Mouse (Mus musculus) CH12.LX (cell line): Measurements from ENCODE around the gene Coro6. TPM values are rescaled to one million over a fixed set of nuclear protein-coding genes. Genes with fewer than 3 reads are reported as not detected.

Source experiments
- DNase-seq: peaks from one replicate; pipeline ENCODE4 v3.0.0-alpha.2; 2013; ENCODE audit errors: extremely low read depth
- H3K27ac ChIP-seq: 2 replicates; pipeline ENCODE4 v1.5.1; 2012; ENCODE audit warnings: low read depth, mild to moderate bottlenecking, control low read depth, moderate library complexity; ENCODE audit not compliant: insufficient read depth
- H3K27me3 ChIP-seq: replicated peaks from 2 replicates; pipeline ENCODE3; 2012; ENCODE audit warnings: inconsistent platforms
- H3K36me3 ChIP-seq, 2 experiments: replicated peaks in 1 of 2; 2 replicates each; pipeline versions ENCODE3 to v1.6.1; 2012; ENCODE audit warnings: inconsistent platforms in 1 of 2, low read length in 1 of 2, mild to moderate bottlenecking in 1 of 2, mixed read lengths in 1 of 2, moderate library complexity in 1 of 2; ENCODE audit not compliant: control insufficient read depth in 1 of 2, insufficient read depth in 1 of 2
- H3K4me1 ChIP-seq, 2 experiments: 2 replicates each; pipeline ENCODE4 v1.6.1; 2012; ENCODE audit warnings: inconsistent platforms in 1 of 2, moderate library complexity in 1 of 2; ENCODE audit not compliant: insufficient read depth in 2 of 2, control insufficient read depth in 1 of 2
- H3K4me2 ChIP-seq: 2 replicates; pipeline ENCODE4 v1.6.1; 2012; ENCODE audit warnings: low read depth, mild to moderate bottlenecking, control low read depth; ENCODE audit not compliant: poor library complexity, insufficient read depth, severe bottlenecking
- H3K4me3 ChIP-seq, 3 experiments: fragments of 150-350 bp in 1 of 3; sonication (generic) in 1 of 3; replicated peaks in 1 of 3; 2 replicates each; pipeline versions ENCODE3 to v1.5.1; 2011 to 2012; ENCODE audit warnings: low read depth in 2 of 3, low read length in 2 of 3, mild to moderate bottlenecking in 2 of 3, moderate library complexity in 2 of 3, control low read depth in 1 of 3, improper control_type of control experiment in 1 of 3, inconsistent platforms in 1 of 3, mixed read lengths in 1 of 3; ENCODE audit not compliant: poor library complexity in 1 of 3
- H3K79me2 ChIP-seq: replicated peaks from 2 replicates; pipeline ENCODE4 v1.6.1; 2012; ENCODE audit warnings: mild to moderate bottlenecking, moderate library complexity; ENCODE audit not compliant: control insufficient read depth, poor library complexity, insufficient read depth, severe bottlenecking; ENCODE audit errors: extremely low read depth
- H3K9ac ChIP-seq: 2 replicates; pipeline ENCODE4 v1.6.1; 2012; ENCODE audit warnings: low read depth, mild to moderate bottlenecking, control low read depth, moderate library complexity; ENCODE audit not compliant: insufficient read depth
- H3K9me3 ChIP-seq: replicated peaks from 2 replicates; pipeline ENCODE3; 2012; ENCODE audit warnings: low read length, inconsistent platforms, mixed read lengths
- CHD1 ChIP-seq: IDR thresholded peaks from 2 replicates; pipeline ENCODE4 v1.6.1; 2012; ENCODE audit warnings: low read depth, low read length, improper control_type of control experiment, inconsistent platforms
- CHD2 ChIP-seq: IDR thresholded peaks from 2 replicates; pipeline ENCODE4 v1.6.1; 2011; ENCODE audit warnings: low read length, improper control_type of control experiment
- CTCF ChIP-seq, 2 experiments: IDR thresholded peaks in 1 of 2; conservative IDR thresholded peaks in 1 of 2; 2 replicates each; pipeline ENCODE4 v1.5.1; 2011 to 2012; ENCODE audit warnings: low read depth in 2 of 2, low read length in 2 of 2, improper control_type of control experiment in 1 of 2, inconsistent platforms in 1 of 2, mild to moderate bottlenecking in 1 of 2, moderate library complexity in 1 of 2
- EP300 ChIP-seq: IDR thresholded peaks from 2 replicates; pipeline ENCODE4 v1.6.1; 2011; ENCODE audit warnings: low read length, improper control_type of control experiment
- ETS1 ChIP-seq: conservative IDR thresholded peaks from 2 replicates; pipeline ENCODE4 v1.6.1; 2012; ENCODE audit warnings: low read depth, mild to moderate bottlenecking, inconsistent platforms, low read length, improper control_type of control experiment, moderate library complexity
- IRF4 ChIP-seq: IDR thresholded peaks from 2 replicates; pipeline ENCODE4 v1.6.1; 2014; ENCODE audit warnings: low read depth, mild to moderate bottlenecking, inconsistent platforms, low read length, improper control_type of control experiment
- JUND ChIP-seq: conservative IDR thresholded peaks from 2 replicates; pipeline ENCODE4 v1.6.1; 2011; ENCODE audit warnings: low read depth, low read length, improper control_type of control experiment
- KAT2A ChIP-seq: IDR thresholded peaks from 2 replicates; pipeline ENCODE4 v1.6.1; 2012; ENCODE audit warnings: low read length, improper control_type of control experiment, inconsistent platforms; ENCODE audit not compliant: insufficient replicate concordance
- MAFK ChIP-seq: IDR thresholded peaks from 2 replicates; pipeline ENCODE4 v1.6.1; 2011; ENCODE audit warnings: low read length, improper control_type of control experiment; ENCODE audit not compliant: insufficient replicate concordance
- MAX ChIP-seq: IDR thresholded peaks from 2 replicates; pipeline ENCODE4 v1.6.1; 2011; ENCODE audit warnings: low read length, improper control_type of control experiment
- MAZ ChIP-seq: IDR thresholded peaks from 2 replicates; pipeline ENCODE4 v1.6.1; 2012; ENCODE audit warnings: low read depth, mild to moderate bottlenecking, inconsistent platforms, low read length, improper control_type of control experiment, moderate library complexity
- MEF2A ChIP-seq: IDR thresholded peaks from 2 replicates; pipeline ENCODE4 v1.6.1; 2014; ENCODE audit warnings: low read depth, mild to moderate bottlenecking, inconsistent platforms, low read length, improper control_type of control experiment, borderline replicate concordance
- MYC ChIP-seq: IDR thresholded peaks from 2 replicates; pipeline ENCODE4 v1.6.1; 2011; ENCODE audit warnings: low read depth, mild to moderate bottlenecking, improper control_type of control experiment, low read length
- NELFE ChIP-seq: IDR thresholded peaks from 2 replicates; pipeline ENCODE4 v1.6.1; 2011; ENCODE audit warnings: low read depth, low read length, improper control_type of control experiment
- NRF1 ChIP-seq: IDR thresholded peaks from 2 replicates; pipeline ENCODE4 v1.6.1; 2014; ENCODE audit warnings: low read depth, mild to moderate bottlenecking, inconsistent platforms, low read length, improper control_type of control experiment, moderate library complexity
- POLR2A ChIP-seq: IDR thresholded peaks from 2 replicates; pipeline ENCODE4 v1.6.1; 2011; ENCODE audit warnings: low read depth, mild to moderate bottlenecking, improper control_type of control experiment, low read length
- RAD21 ChIP-seq: IDR thresholded peaks from 2 replicates; pipeline ENCODE4 v1.6.1; 2011; ENCODE audit warnings: low read depth, mild to moderate bottlenecking, low read length, improper control_type of control experiment, moderate library complexity
- RCOR1 ChIP-seq: conservative IDR thresholded peaks from 2 replicates; pipeline ENCODE4 v1.6.1; 2012; ENCODE audit warnings: low read depth, mild to moderate bottlenecking, inconsistent platforms, low read length, improper control_type of control experiment
- TBP ChIP-seq: conservative IDR thresholded peaks from 2 replicates; pipeline ENCODE4 v1.6.1; 2011; ENCODE audit warnings: low read depth, low read length, improper control_type of control experiment
- UBTF ChIP-seq: IDR thresholded peaks from 2 replicates; pipeline ENCODE4 v1.6.1; 2012; ENCODE audit warnings: low read depth, mild to moderate bottlenecking, inconsistent platforms, low read length, improper control_type of control experiment, moderate library complexity
- USF1 ChIP-seq: IDR thresholded peaks from 2 replicates; pipeline ENCODE4 v1.6.1; 2014; ENCODE audit warnings: low read depth, mild to moderate bottlenecking, inconsistent platforms, low read length, improper control_type of control experiment
- ZKSCAN1 ChIP-seq: IDR thresholded peaks from 2 replicates; pipeline ENCODE4 v1.6.1; 2012; ENCODE audit warnings: low read depth, inconsistent platforms, low read length, improper control_type of control experiment, borderline replicate concordance
- ZNF384 ChIP-seq: IDR thresholded peaks from 2 replicates; pipeline ENCODE4 v1.6.1; 2012; ENCODE audit warnings: low read depth, low read length, improper control_type of control experiment, inconsistent platforms
- dilution Hi-C: fragments of 300-500 bp; cut with MboI; formaldehyde crosslinking; loops from 2 replicates; pipeline ENCODE4 v1.14.3; 2020; ENCODE audit warnings: low sequenced_read_pairs; ENCODE audit not compliant: extremely low pct_unique_long_range_greater_than_20kb, extremely low pct_ligation_motif_present
- in situ Hi-C: fragments of 300-500 bp; cut with MboI; formaldehyde crosslinking; loops from 3 replicates; pipeline ENCODE4 v1.14.3; 2019; ENCODE audit warnings: low sequenced_read_pairs, low pct_ligation_motif_present, low pct_unique_long_range_greater_than_20kb, mixed read lengths
- polyA plus RNA-seq: library from polyadenylated mRNA; unstranded; fragments of >175 nt; gene quantifications from 2 replicates; pipeline ENCODE4 v1.2.1, GENCODE M21; 2012; ENCODE audit warnings: low read depth; ENCODE audit not compliant: insufficient read length
- total RNA-seq, 2 experiments: library from RNA; depleted of rRNA; stranded (reverse); fragments of 300-350 nt in 1 of 2; fragments of >200 nt in 1 of 2; gene quantifications; 2 replicates each; pipeline ENCODE4 v1.2.3; 2012 to 2014

The Coro6 gene
- total and polyA plus RNA-seq, 3 experiments, result 0.25 to 0.39 TPM; not detected in 1

DNA sequence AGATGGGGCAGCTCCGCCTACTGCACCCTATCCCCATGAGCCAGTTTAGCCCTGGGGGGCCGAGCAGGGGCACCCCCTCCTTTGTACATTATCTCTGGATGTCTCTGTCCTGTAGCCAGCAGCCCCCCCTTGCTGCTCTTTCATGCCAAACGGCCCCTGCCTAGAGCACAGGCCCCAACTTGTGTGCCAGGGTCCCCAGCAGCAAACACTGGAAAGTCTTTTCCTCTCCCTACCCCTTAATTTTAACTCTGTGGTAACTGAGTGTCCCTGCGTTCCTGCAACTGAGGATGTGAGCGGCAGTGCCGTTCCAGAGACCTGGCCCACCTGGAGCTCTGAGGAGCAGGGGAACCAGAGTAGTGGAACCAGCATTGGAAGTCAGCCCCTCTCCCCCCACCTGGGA, 44.7 kb downstream of the Coro6 start:
- DNase-seq, result no peak
- Histone ChIP-seq H3K27me3 (no peaks in the 10 kb centered on the region), H3K4me1 (peaks cover 7 to 23% of the 10 kb centered on the region in 2 experiments), H3K4me3 (no peak overlapping the region), H3K36me3 (peaks cover 56 to 87% of the 10 kb centered on the region in 2 experiments), H3K27ac (no peak overlapping the region), H3K4me2 (no peak overlapping the region), H3K79me2 (no peaks in the 10 kb centered on the region), H3K9me3 (no peaks in the 10 kb centered on the region), H3K9ac (no peak overlapping the region)
- in situ Hi-C loops (no loop called here), dilution Hi-C loops (no loop called here)
- TF ChIP-seq ZNF384, result no peak
- no peak for TF ChIP-seq ETS1
- TF ChIP-seq MAZ, result no peak
- TF ChIP-seq MYC, result no peak
- TF ChIP-seq UBTF, result no peak
- no peak for TF ChIP-seq CHD1
- TF ChIP-seq MAFK, result no peak
- no peak for TF ChIP-seq POLR2A
- no peak for TF ChIP-seq ZKSCAN1
- no peak for TF ChIP-seq CHD2
- TF ChIP-seq CTCF (conservative IDR thresholded peaks at IDR 0.05 in 1 of 2, IDR thresholded peaks at IDR 0.05 in 1 of 2; ENCODE audit: low read depth in 2 of 2, low read length in 2 of 2), result no peak
- no peak for TF ChIP-seq KAT2A
- TF ChIP-seq EP300, result no peak
- no peak for TF ChIP-seq NELFE
- no peak for TF ChIP-seq IRF4

- Histone ChIP-seq H3K4me3 (no peak overlapping the region), H3K27ac (no peak overlapping the region), H3K4me1 (peaks cover 9 to 26% of the 10 kb centered on the region in 2 experiments), H3K9ac (no peak overlapping the region), H3K36me3 (peaks cover 52 to 83% of the 10 kb centered on the region in 2 experiments), H3K79me2 (no peaks in the 10 kb centered on the region), H3K9me3 (no peaks in the 10 kb centered on the region), H3K27me3 (no peaks in the 10 kb centered on the region), H3K4me2 (no peak overlapping the region)
- dilution Hi-C loops (no loop called here), in situ Hi-C loops (no loop called here)
- DNase-seq, result no peak
- TF ChIP-seq EP300 (no peak), MAFK (no peak), USF1 (no peak), MEF2A (no peak), POLR2A (no peak), TBP (no peak), NRF1 (no peak), JUND (no peak), UBTF (no peak), MAX (no peak), CHD1 (no peak), RCOR1 (no peak), RAD21 (no peak)
Measured at GRCm38 (mm10) chr11:77507426-77507825, 45.2 kb downstream of the Coro6 start.
